Mouse (Mus musculus): Measurements from ENCODE around the gene Usp29.

Gene Usp29

GRCm38 (mm10) chr7:6822633-6823032, 92.3 kb downstream of the Usp29 start:
- no peaks in the 10 kb centered on the region for H3K27me3 ChIP-seq (ENCODE audit: control insufficient read depth, insufficient read depth, low read length, poor library complexity, severe bottlenecking)
- DNase-seq (ENCODE audit: low read depth, low spot score), result no peak
- no peaks in the 10 kb centered on the region for H3K36me3 ChIP-seq (ENCODE audit: control insufficient read depth, insufficient read depth, low read length, poor library complexity, severe bottlenecking)

DNA sequence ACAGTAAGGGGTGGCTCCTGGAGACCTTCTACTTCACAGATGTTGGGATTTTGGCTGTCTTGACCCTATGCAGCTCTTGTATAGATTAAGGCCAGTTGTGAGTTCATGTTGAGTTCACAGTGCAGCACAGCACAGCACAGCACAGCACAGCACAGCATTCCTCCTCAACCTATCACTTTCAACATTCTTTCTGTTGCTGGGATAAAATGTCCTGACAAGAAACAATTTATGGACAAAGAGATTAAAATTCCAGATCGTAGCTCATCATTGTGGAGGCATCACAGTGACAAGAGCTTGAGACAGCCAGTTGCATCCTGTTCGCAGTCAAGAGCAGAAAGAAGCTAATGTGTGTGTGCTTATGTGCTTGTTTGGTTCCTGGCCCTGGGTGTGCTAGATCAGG, 93.3 kb downstream of the Usp29 start:
- no peaks in the 10 kb centered on the region for H3K27me3 ChIP-seq (ENCODE audit: control insufficient read depth, insufficient read depth, low read length, poor library complexity, severe bottlenecking)
- no peak for DNase-seq (ENCODE audit: low read depth, low spot score)
- no peaks in the 10 kb centered on the region for H3K36me3 ChIP-seq (ENCODE audit: control insufficient read depth, insufficient read depth, low read length, poor library complexity, severe bottlenecking)

GRCm38 (mm10) chr7:6825966-6826647, 95.7 kb downstream of the Usp29 start:
- Histone ChIP-seq H3K27me3 (ENCODE audit: control insufficient read depth, insufficient read depth, low read length, poor library complexity, severe bottlenecking) (no peaks in the 10 kb centered on the region), H3K36me3 (ENCODE audit: control insufficient read depth, insufficient read depth, low read length, poor library complexity, severe bottlenecking) (no peaks in the 10 kb centered on the region)
- no peak for DNase-seq (ENCODE audit: low read depth, low spot score)

- no peak for DNase-seq (ENCODE audit: low read depth, low spot score)
- Histone ChIP-seq H3K27me3 (ENCODE audit: control insufficient read depth, insufficient read depth, low read length, poor library complexity, severe bottlenecking) (no peaks in the 10 kb centered on the region), H3K36me3 (ENCODE audit: control insufficient read depth, insufficient read depth, low read length, poor library complexity, severe bottlenecking) (no peaks in the 10 kb centered on the region)
Observed at GRCm38 (mm10) chr7:6829148-6829547, 98.8 kb downstream of the Usp29 start.

DNA sequence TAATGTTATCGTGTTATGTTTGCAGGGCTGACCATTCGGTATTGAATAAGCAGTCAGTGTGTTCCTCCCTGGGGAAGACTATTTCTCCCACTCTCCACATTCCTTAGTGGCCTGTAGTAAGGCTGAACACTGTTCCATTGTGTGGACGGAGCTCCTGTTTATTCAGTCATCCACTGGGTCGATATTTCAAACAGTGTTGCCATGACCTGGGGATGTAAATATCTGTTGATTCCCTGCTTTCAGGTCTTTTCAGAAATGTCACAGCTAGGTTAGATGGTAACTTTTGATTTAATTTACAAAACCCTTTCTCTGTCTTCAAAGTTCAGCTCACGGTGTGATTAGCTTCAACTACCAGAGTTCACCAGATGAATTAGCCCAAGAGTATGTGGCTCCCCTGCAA, 104.6 kb downstream of the Usp29 start:
- no peak for DNase-seq (ENCODE audit: low read depth, low spot score)
- H3K36me3 ChIP-seq (ENCODE audit: control insufficient read depth, insufficient read depth, low read length, poor library complexity, severe bottlenecking), result no peaks in the 10 kb centered on the region
- H3K27me3 ChIP-seq (ENCODE audit: control insufficient read depth, insufficient read depth, low read length, poor library complexity, severe bottlenecking), result no peaks in the 10 kb centered on the region

- no peak for DNase-seq (ENCODE audit: low read depth, low spot score)
- no peaks in the 10 kb centered on the region for H3K36me3 ChIP-seq (ENCODE audit: control insufficient read depth, insufficient read depth, low read length, poor library complexity, severe bottlenecking)
- no peaks in the 10 kb centered on the region for H3K27me3 ChIP-seq (ENCODE audit: control insufficient read depth, insufficient read depth, low read length, poor library complexity, severe bottlenecking)
Observed at GRCm38 (mm10) chr7:6835351-6835750, 105.0 kb downstream of the Usp29 start.

DNA sequence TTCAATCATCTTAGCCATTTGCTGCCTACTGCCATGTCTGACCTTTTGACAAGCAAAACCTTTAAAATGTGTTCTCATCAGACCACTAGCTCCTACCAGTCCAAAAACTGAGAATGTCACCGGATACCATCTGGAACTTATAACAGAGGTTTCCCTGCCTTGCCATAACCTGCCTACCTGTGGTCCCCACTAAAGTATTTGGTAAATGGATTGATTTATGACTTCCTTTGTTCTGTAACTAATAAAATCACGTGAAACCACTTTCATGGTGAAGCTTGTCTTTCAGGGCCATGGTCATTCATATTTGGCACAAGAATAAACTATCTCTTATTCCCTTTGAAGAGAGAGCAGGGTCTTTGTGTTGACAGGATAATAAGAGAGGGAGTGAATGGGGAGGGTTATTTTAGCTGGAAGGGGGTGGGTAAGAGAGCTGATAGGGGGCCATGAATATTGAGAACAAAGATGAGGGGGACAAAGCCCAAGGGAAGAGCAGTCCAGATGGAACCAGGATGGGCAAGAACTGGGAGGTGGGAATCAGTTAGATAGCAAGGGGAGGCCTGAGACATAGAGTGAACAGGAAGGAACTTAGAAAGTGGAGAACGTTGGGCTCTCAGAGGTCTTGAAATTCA, 107.0 kb downstream of the Usp29 start:
- Histone ChIP-seq H3K27me3 (ENCODE audit: control insufficient read depth, insufficient read depth, low read length, poor library complexity, severe bottlenecking) (no peaks in the 10 kb centered on the region), H3K36me3 (ENCODE audit: control insufficient read depth, insufficient read depth, low read length, poor library complexity, severe bottlenecking) (no peaks in the 10 kb centered on the region)
- DNase-seq (ENCODE audit: low read depth, low spot score), result no peak

GRCm38 (mm10) chr7:6837926-6838554, 107.7 kb downstream of the Usp29 start:
- Histone ChIP-seq H3K36me3 (ENCODE audit: control insufficient read depth, insufficient read depth, low read length, poor library complexity, severe bottlenecking) (no peaks in the 10 kb centered on the region), H3K27me3 (ENCODE audit: control insufficient read depth, insufficient read depth, low read length, poor library complexity, severe bottlenecking) (no peaks in the 10 kb centered on the region)
- no peak for DNase-seq (ENCODE audit: low read depth, low spot score)

DNA sequence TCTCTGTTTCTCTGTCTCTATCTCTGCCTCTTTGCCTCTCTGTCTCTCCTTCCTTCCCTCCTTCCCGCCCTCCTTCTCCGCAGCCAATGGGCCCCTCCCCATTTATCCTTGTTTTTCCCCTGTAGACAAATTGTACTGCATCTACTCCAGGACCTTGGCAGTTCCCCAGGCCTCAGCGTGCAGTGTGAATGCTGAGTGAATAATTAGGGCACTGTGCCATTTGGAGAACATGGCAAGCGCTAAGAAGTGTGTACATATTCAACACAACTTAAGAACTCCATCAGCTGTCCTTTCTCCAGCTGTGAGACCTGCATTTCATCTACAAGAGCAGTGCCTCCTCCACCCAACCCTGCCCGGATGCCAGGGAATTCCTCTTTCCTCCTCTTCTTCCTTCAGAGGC, 110.5 kb downstream of the Usp29 start:
- H3K36me3 ChIP-seq (ENCODE audit: control insufficient read depth, insufficient read depth, low read length, poor library complexity, severe bottlenecking), result no peaks in the 10 kb centered on the region
- DNase-seq (ENCODE audit: low read depth, low spot score), result no peak
- H3K27me3 ChIP-seq (ENCODE audit: control insufficient read depth, insufficient read depth, low read length, poor library complexity, severe bottlenecking), result no peaks in the 10 kb centered on the region

DNA sequence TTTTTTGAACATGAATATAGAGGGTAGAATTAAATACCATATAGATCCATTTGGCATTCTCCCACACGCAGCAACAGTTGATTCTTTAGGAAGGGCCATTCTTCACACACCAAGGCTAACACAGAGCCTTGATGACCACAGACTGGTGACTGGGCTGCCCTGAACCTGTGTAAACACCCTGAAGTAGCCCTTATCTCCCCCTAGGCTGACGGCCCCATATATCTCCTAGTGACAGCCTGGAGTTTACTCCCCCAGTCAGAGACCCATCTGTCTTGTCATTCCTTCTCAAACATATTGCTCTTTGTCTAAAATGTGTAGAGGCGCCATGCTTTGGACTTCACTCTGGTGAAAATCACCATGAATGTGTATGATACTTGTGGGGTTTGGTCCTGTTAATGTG, 119.1 kb downstream of the Usp29 start:
- DNase-seq (ENCODE audit: low read depth, low spot score), result no peak
- Histone ChIP-seq H3K36me3 (ENCODE audit: control insufficient read depth, insufficient read depth, low read length, poor library complexity, severe bottlenecking) (no peaks in the 10 kb centered on the region), H3K27me3 (ENCODE audit: control insufficient read depth, insufficient read depth, low read length, poor library complexity, severe bottlenecking) (no peaks in the 10 kb centered on the region)

DNA sequence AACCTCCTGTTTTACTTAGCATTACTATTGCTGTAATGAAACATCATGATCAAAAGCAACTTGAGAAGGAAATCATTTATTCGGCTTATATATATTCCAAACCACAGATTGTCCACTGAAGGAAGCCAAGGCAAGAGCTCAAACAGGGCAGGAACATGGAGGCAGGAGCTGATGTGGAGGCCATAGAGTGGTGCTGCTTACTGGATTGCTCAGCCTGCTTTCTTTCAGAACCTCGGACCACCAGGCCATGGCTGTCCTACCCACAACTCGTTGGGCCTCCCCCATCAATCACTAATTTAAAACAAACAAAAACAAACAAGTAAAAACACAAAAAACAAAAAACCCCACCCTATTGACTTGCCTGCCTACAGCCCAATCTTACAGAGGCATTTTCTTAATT, 119.9 kb downstream of the Usp29 start:
- no peaks in the 10 kb centered on the region for H3K36me3 ChIP-seq (ENCODE audit: control insufficient read depth, insufficient read depth, low read length, poor library complexity, severe bottlenecking)
- no peak for DNase-seq (ENCODE audit: low read depth, low spot score)
- H3K27me3 ChIP-seq (ENCODE audit: control insufficient read depth, insufficient read depth, low read length, poor library complexity, severe bottlenecking), result no peaks in the 10 kb centered on the region

GRCm38 (mm10) chr7:6851256-6851655, 120.9 kb downstream of the Usp29 start:
- DNase-seq (ENCODE audit: low read depth, low spot score), result no peak
- Histone ChIP-seq H3K36me3 (ENCODE audit: control insufficient read depth, insufficient read depth, low read length, poor library complexity, severe bottlenecking) (no peaks in the 10 kb centered on the region), H3K27me3 (ENCODE audit: control insufficient read depth, insufficient read depth, low read length, poor library complexity, severe bottlenecking) (no peaks in the 10 kb centered on the region)

GRCm38 (mm10) chr7:6851717-6852503, 121.5 kb downstream of the Usp29 start:
- no peaks in the 10 kb centered on the region for H3K27me3 ChIP-seq (ENCODE audit: control insufficient read depth, insufficient read depth, low read length, poor library complexity, severe bottlenecking)
- DNase-seq (ENCODE audit: low read depth, low spot score), result no peak
- no peaks in the 10 kb centered on the region for H3K36me3 ChIP-seq (ENCODE audit: control insufficient read depth, insufficient read depth, low read length, poor library complexity, severe bottlenecking)

GRCm38 (mm10) chr7:6855613-6856405, 125.4 kb downstream of the Usp29 start:
- no peaks in the 10 kb centered on the region for H3K27me3 ChIP-seq (ENCODE audit: control insufficient read depth, insufficient read depth, low read length, poor library complexity, severe bottlenecking)
- H3K36me3 ChIP-seq (ENCODE audit: control insufficient read depth, insufficient read depth, low read length, poor library complexity, severe bottlenecking), result no peaks in the 10 kb centered on the region
- DNase-seq (ENCODE audit: low read depth, low spot score), result no peak

Data from splenic B cell, adult 2 months (primary cell).